22 mouse cellular contexts compared by ENCODE assay signal in the genomic region with DNA sequence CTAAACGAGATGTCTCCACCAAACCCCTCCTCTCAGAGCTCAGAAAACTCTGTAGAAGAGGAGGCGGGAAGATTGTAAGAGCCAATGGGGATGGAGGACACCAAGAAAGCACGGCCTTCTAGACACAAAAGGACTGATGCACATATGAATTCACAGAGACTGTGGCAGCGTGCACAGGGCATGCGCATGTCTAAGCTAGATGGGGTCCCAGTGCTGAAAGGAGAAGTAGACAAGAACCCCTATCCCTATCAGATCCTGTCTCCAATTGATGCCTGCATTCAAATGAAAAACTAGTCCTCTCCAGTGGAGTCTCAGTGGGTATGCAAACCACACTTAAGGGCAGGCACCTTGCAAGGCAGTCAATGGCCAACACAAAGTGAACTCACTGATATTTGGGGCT.
"Had no signal": no experiment of that assay in that cellular context is flagged by ENCODE, and none has a peak within 500 bp of the region (broad histone marks: within the 10 kb centered on the region; RNA-seq: fewer than 3 reads in every experiment).

No protein-coding gene starts in this region.

- H3K4me1 ChIP-seq: limb, embryonic 10.5 days; limb, embryonic 13.5 days; midbrain, embryonic 10.5 days; neural tube, embryonic 12.5 days; neural tube, embryonic 15.5 days had no signal

- H3K9me3 ChIP-seq: limb, embryonic 10.5 days; liver, embryonic 15.5 days; midbrain, embryonic 10.5 days; neural tube, embryonic 12.5 days; neural tube, embryonic 15.5 days had no signal

- H3K4me3 ChIP-seq: limb, embryonic 10.5 days; limb, embryonic 13.5 days; liver, embryonic 15.5 days; midbrain, embryonic 10.5 days; neural tube, embryonic 12.5 days; neural tube, embryonic 15.5 days had no signal

- H3K36me3 ChIP-seq: limb, embryonic 10.5 days; limb, embryonic 13.5 days; liver, embryonic 15.5 days; midbrain, embryonic 10.5 days; neural tube, embryonic 12.5 days; neural tube, embryonic 15.5 days had no signal

- H3K4me2 ChIP-seq: limb, embryonic 13.5 days; neural tube, embryonic 12.5 days; neural tube, embryonic 15.5 days had no signal

- H3K9ac ChIP-seq: limb, embryonic 13.5 days; liver, embryonic 15.5 days; neural tube, embryonic 12.5 days; neural tube, embryonic 15.5 days had no signal

- H3K27ac ChIP-seq: limb, embryonic 10.5 days; limb, embryonic 13.5 days; midbrain, embryonic 10.5 days; neural tube, embryonic 12.5 days; neural tube, embryonic 15.5 days; stomach, postnatal 0 days had no signal

- H3K27me3 ChIP-seq: limb, embryonic 13.5 days; liver, embryonic 15.5 days; neural tube, embryonic 12.5 days; neural tube, embryonic 15.5 days had no signal

- DNase-seq: kidney, adult 18-20 months; kidney, adult 9 months; kidney, postnatal 14 days; kidney, postnatal 4 days; layer of hippocampus, adult 9-11 months; lung, adult 2 months; lung, postnatal 14 days; lung, postnatal 4 days; midbrain, embryonic 14.5 days; right cerebral cortex, adult 18-20 months; right cerebral cortex, postnatal 14 days; right cerebral cortex, postnatal 4 days; thymus, adult 2 months; thymus, postnatal 14 days; thymus, postnatal 4 days had no signal
